Mouse (Mus musculus): ENCODE data around the gene Apmap. TPM values are rescaled to one million over a fixed set of nuclear protein-coding genes. Genes with fewer than 3 reads are reported as not detected.

The Apmap gene
- polyA plus RNA-seq (2014; fragmentation: Nextera tagmentation; extraction: Ambion mirVana) = 40.3 and 42.6 TPM in 2 replicates

DNA sequence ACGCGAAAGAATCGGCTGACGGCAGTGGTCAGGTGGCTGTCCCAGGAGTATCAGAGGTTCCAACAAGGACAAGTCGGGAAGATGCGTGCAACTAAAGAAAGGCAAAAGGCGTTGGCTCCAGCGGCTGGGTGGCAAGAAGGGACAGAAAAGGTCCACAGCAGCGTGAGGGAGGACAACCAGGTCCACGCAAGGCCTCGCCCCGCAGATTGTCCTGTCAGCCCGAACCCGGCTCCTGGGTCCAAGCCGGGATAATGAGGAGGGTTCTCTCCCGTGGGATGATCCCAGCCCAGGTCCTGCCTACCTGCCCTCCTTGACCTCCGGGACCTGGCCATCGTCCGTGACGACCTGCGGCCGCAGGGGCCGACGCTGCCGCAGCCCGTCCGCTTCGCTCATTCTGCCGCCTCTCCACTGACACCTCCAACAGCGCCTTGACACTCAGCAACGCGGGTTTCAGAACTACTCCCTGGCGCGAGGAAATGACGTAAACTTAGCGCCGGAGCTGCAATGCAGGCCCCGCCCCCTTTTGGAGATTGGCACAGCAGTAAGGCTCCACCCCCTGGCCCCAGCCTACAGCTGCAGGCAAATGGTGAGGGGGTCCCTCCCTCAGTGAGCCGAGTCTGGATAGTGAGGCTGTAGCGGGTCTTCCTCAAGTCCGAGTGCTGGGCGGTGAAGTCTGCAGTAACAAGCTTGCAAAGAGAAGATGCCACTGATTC lies at the start of gene Apmap:
Gene Apmap, minus strand, starts transcription at position 481 of the 713 bp plus-strand sequence.
- Histone ChIP-seq H3K36me3 (ENCODE audit: control insufficient read depth, insufficient read depth, low read length) (no peaks in the 10 kb centered on the region), H3K27me3 (ENCODE audit: control insufficient read depth, insufficient read depth, low read length) (no peaks in the 10 kb centered on the region), H3K4me1 (replicated peaks; ENCODE audit: control insufficient read depth, insufficient read depth, low read length) (no peaks in the 10 kb centered on the region), H3K27ac (ENCODE audit: low read depth, low read length) (no peak within 1 kb of the TSS), H3K4me3 (ENCODE audit: low read depth, low read length) (peak within 1 kb of the TSS; percentile 93), H3K9ac (ENCODE audit: low read depth, low read length) (peak within 1 kb of the TSS; percentile 78), H3K9me3 (ENCODE audit: control insufficient read depth, low read length) (no peaks in the 10 kb centered on the region), H3K4me2 (replicated peaks; ENCODE audit: low read depth, low read length) (peak within 1 kb of the TSS; percentile 84)
- ATAC-seq (ENCODE audit: low FRiP score) (peak; percentile 99), DNase-seq (ENCODE audit: low spot score) (peak; percentile 98)
- under 1% methylated on average over 42 of the region's 42 CpGs for WGBS

DNA sequence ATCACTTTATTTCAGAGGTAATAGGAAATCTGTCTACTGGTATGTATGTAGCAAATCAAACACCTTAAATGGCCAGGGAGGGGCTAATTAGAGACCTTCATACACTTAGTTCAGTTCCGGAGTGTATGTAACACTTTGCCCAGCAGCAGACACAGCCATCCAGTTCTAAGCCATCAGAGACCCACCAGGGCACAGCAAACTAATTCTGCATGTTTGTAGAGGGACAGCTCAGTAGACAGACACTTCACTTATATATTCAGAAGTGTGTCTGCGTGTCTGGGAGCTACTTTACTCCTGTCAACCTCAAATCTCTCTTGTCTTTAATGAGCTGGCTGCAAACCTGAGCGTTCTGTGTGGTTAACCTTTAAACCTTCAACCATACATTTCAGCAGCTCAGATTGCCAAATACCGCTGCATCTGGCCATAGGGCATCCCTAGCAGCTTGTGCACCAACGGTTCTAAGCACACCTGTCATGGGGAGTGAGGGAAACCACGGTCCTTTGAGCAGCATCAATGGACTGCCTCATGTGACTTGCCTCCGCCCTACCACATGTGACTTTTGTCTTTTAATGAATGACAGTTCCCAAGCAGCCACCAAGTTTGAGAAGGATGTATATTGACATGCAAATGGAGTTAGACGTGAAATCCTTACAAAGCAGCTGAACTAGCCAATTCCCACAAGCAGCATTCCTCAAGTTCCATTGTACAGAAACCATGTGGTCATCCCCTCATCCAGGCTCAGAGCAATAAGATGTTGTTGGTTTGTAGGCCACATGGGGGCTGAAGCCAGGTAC lies 48.8 kb upstream of the Apmap start:
- H3K9me3 ChIP-seq (ENCODE audit: control insufficient read depth, low read length) = no peaks in the 10 kb centered on the region
- H3K36me3 ChIP-seq (ENCODE audit: control insufficient read depth, insufficient read depth, low read length) = peaks cover 3% of the 10 kb centered on the region; the same call in 1 of the 2 replicates
- peak overlapping the region; percentile 82 for H3K27ac ChIP-seq (ENCODE audit: low read depth, low read length)
- no peaks in the 10 kb centered on the region for H3K27me3 ChIP-seq (ENCODE audit: control insufficient read depth, insufficient read depth, low read length)
- ATAC-seq (ENCODE audit: low FRiP score) = peak; percentile 94
- no peak overlapping the region for H3K4me2 ChIP-seq (replicated peaks; ENCODE audit: low read depth, low read length)
- 47% methylated on average over 8 of the region's 8 CpGs for WGBS
- no peak overlapping the region for H3K4me3 ChIP-seq (ENCODE audit: low read depth, low read length)
- no peaks in the 10 kb centered on the region for H3K4me1 ChIP-seq (replicated peaks; ENCODE audit: control insufficient read depth, insufficient read depth, low read length)
- no peak overlapping the region for H3K9ac ChIP-seq (ENCODE audit: low read depth, low read length)
- DNase-seq (ENCODE audit: low spot score) = peak; percentile 61

DNA sequence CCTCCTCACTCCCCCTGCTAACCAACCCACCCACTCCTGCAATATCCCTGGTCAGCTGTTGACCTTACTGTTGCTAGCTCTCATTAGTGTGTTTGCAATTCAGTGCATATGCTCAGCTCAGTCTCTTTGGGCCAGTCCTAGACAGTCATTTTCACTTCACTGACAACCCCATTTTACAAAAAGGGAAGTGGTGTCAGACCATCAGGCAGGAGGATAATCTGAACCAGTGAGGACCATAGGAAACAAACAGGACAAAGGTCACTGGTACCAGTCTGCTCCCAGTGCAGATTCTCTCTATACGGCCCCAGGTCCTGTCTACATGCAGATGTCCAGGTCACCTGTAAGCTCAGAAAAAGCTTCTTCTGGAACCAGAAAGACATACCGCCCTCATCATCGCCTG lies 47.7 kb upstream of the Apmap start:
- no peak overlapping the region for H3K4me2 ChIP-seq (replicated peaks; ENCODE audit: low read depth, low read length)
- H3K9me3 ChIP-seq (ENCODE audit: control insufficient read depth, low read length) = no peaks in the 10 kb centered on the region
- 89% methylated on average over 3 of the region's 3 CpGs for WGBS
- no peaks in the 10 kb centered on the region for H3K27me3 ChIP-seq (ENCODE audit: control insufficient read depth, insufficient read depth, low read length)
- peaks cover 3% of the 10 kb centered on the region; the same call in 1 of the 2 replicates for H3K36me3 ChIP-seq (ENCODE audit: control insufficient read depth, insufficient read depth, low read length)
- DNase-seq (ENCODE audit: low spot score) (no peak), ATAC-seq (ENCODE audit: low FRiP score) (no peak)
- peak overlapping the region; percentile 82 for H3K27ac ChIP-seq (ENCODE audit: low read depth, low read length)
- peaks cover under 1% of the 10 kb centered on the region; the same call in 1 of the 2 replicates for H3K4me1 ChIP-seq (replicated peaks; ENCODE audit: control insufficient read depth, insufficient read depth, low read length)
- H3K4me3 ChIP-seq (ENCODE audit: low read depth, low read length) = no peak overlapping the region
- no peak overlapping the region for H3K9ac ChIP-seq (ENCODE audit: low read depth, low read length)

GRCm38 (mm10) chr2:150655290-150655689 lies 46.9 kb upstream of the Apmap start:
- Histone ChIP-seq H3K4me1 (replicated peaks; ENCODE audit: control insufficient read depth, insufficient read depth, low read length) (peaks cover 8% of the 10 kb centered on the region), H3K27me3 (ENCODE audit: control insufficient read depth, insufficient read depth, low read length) (no peaks in the 10 kb centered on the region), H3K4me3 (ENCODE audit: low read depth, low read length) (no peak overlapping the region), H3K27ac (ENCODE audit: low read depth, low read length) (no peak overlapping the region), H3K36me3 (ENCODE audit: control insufficient read depth, insufficient read depth, low read length) (peaks cover 3% of the 10 kb centered on the region; the same call in 1 of the 2 replicates), H3K9ac (ENCODE audit: low read depth, low read length) (no peak overlapping the region), H3K4me2 (replicated peaks; ENCODE audit: low read depth, low read length) (no peak overlapping the region), H3K9me3 (ENCODE audit: control insufficient read depth, low read length) (no peaks in the 10 kb centered on the region)
- DNase-seq (ENCODE audit: low spot score) = no peak
- 81% methylated on average over 6 of the region's 6 CpGs for WGBS
- no peak for ATAC-seq (ENCODE audit: low FRiP score)

DNA sequence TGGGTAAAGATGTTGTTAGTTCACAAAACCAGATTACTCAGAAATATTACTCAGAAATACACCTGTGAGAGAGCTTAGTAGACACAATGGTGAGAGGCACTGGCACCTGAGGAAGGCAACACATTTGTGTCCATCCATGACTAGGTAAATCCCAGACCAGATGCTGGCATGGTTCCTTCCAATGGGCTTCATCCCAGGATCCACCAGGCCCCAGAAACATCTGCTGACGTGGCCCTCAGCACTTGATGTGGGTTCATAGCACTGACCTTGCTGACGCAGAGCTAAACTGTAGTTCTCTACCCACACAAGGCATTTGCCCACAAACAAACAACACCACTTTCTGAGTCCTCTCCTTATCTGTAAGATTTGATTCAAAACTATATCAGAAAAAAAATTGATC lies 46.4 kb upstream of the Apmap start:
- Histone ChIP-seq H3K9ac (ENCODE audit: low read depth, low read length) (no peak overlapping the region), H3K27me3 (ENCODE audit: control insufficient read depth, insufficient read depth, low read length) (no peaks in the 10 kb centered on the region)

DNA sequence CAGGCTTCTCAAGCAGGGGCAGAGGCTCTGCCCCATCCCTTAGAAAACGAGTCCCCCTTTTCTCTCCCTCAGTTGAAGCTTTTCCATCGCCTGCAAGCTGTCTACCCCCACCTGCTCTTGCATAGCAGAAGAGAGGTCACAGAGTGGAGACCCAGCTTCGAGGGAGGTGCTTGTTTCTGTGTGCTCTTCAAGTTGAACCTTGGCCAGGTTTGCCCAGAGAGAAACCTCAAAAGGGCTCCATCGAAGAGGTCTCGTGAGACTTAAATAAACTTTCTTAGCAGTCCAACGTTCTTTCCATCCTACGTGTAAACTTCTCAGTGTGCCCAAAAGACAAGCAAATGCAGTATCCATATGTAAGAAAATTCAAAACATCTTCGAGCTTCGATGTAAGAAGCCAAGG lies 43.0 kb upstream of the Apmap start:
- Histone ChIP-seq H3K4me3 (ENCODE audit: low read depth, low read length) (no peak overlapping the region), H3K9ac (ENCODE audit: low read depth, low read length) (no peak overlapping the region), H3K27ac (ENCODE audit: low read depth, low read length) (peak overlapping the region; percentile 71; the same call in 1 of the 2 replicates), H3K9me3 (ENCODE audit: control insufficient read depth, low read length) (no peaks in the 10 kb centered on the region), H3K4me1 (replicated peaks; ENCODE audit: control insufficient read depth, insufficient read depth, low read length) (peaks cover 21% of the 10 kb centered on the region), H3K4me2 (replicated peaks; ENCODE audit: low read depth, low read length) (no peak overlapping the region), H3K27me3 (ENCODE audit: control insufficient read depth, insufficient read depth, low read length) (no peaks in the 10 kb centered on the region), H3K36me3 (ENCODE audit: control insufficient read depth, insufficient read depth, low read length) (no peaks in the 10 kb centered on the region)
- DNase-seq (ENCODE audit: low spot score) (peak; percentile 10), ATAC-seq (ENCODE audit: low FRiP score) (no peak)
- 62% methylated on average over 9 of the region's 9 CpGs for WGBS

More for the DNA sequence above, 46.4 kb upstream of the Apmap start:
- Histone ChIP-seq H3K9me3 (ENCODE audit: control insufficient read depth, low read length) (no peaks in the 10 kb centered on the region), H3K27ac (ENCODE audit: low read depth, low read length) (no peak overlapping the region), H3K36me3 (ENCODE audit: control insufficient read depth, insufficient read depth, low read length) (peaks cover 3% of the 10 kb centered on the region; the same call in 1 of the 2 replicates), H3K4me2 (replicated peaks; ENCODE audit: low read depth, low read length) (no peak overlapping the region), H3K4me1 (replicated peaks; ENCODE audit: control insufficient read depth, insufficient read depth, low read length) (peaks cover 13% of the 10 kb centered on the region), H3K4me3 (ENCODE audit: low read depth, low read length) (no peak overlapping the region)
- no peak for ATAC-seq (ENCODE audit: low FRiP score)
- DNase-seq (ENCODE audit: low spot score) = no peak
- 91% methylated on average over 2 of the region's 2 CpGs for WGBS

DNA sequence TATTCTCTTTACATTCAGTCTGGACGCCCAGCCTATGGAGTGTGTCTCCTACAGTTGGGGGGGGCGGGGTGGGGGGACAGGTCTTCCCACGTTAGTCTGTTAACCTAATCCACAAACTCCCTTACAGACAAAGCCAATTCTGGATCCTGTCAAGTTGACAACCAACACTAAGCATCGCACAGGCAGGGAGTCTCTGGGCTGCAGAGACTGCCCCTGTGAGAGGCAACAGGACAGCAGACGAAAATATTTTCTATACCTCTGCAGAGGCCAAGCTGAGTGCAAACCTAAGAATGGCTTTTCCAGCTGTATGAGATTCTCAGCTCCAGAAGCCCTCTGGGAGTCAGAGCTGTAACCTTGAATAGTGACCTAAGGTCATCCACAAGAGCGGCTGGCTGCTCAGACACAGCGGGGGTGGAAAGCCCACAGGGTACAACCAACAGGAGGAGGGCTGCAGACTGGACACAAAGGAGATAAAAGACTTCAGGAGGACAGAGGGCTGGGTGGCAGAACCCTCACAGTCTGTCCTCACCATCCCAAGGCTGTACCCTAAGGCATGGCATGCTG lies 42.2 kb upstream of the Apmap start:
- Histone ChIP-seq H3K9me3 (ENCODE audit: control insufficient read depth, low read length) (no peaks in the 10 kb centered on the region), H3K27me3 (ENCODE audit: control insufficient read depth, insufficient read depth, low read length) (no peaks in the 10 kb centered on the region), H3K9ac (ENCODE audit: low read depth, low read length) (no peak overlapping the region; the same call in 1 of the 2 replicates), H3K4me2 (replicated peaks; ENCODE audit: low read depth, low read length) (no peak overlapping the region), H3K36me3 (ENCODE audit: control insufficient read depth, insufficient read depth, low read length) (no peaks in the 10 kb centered on the region), H3K27ac (ENCODE audit: low read depth, low read length) (peak overlapping the region; percentile 71), H3K4me3 (ENCODE audit: low read depth, low read length) (no peak overlapping the region), H3K4me1 (replicated peaks; ENCODE audit: control insufficient read depth, insufficient read depth, low read length) (peaks cover 21% of the 10 kb centered on the region)
- 5% methylated on average over 7 of the region's 7 CpGs for WGBS
- DNase-seq (ENCODE audit: low spot score) (peak; percentile 45), ATAC-seq (ENCODE audit: low FRiP score) (peak; percentile 67)

DNA sequence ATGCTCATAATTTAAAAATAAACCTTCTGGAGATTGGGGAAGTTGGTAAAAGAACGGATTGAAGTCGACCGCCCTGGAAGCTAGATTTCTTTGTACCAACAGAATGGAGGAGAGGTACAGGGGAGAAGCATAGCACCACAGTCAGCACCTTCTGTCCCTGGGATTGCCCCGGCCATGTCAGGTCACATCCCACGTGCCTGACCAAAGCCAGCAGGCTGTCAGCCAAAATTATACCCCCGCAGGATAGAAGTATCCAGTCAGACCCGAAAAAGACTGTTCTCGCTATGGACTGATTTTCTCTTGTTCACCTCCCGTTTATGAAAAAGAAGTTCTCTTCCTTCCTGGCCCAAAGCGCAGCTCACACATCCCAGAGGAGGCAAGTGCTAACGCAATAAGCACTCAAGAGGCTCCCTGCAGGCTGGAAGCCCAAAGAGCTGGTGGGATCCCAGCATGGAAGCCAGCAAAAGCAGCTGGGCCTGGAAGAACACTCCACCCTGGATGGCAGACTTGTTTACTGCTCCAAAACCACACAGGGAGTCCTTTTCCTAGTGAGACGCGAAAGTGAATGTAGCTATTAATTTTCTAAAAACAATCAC lies 40.0 kb upstream of the Apmap start:
- ATAC-seq (ENCODE audit: low FRiP score) (no peak), DNase-seq (ENCODE audit: low spot score) (no peak)
- H3K27ac ChIP-seq (ENCODE audit: low read depth, low read length) = no peak overlapping the region
- peaks cover 21% of the 10 kb centered on the region for H3K4me1 ChIP-seq (replicated peaks; ENCODE audit: control insufficient read depth, insufficient read depth, low read length)
- H3K27me3 ChIP-seq (ENCODE audit: control insufficient read depth, insufficient read depth, low read length) = no peaks in the 10 kb centered on the region
- H3K4me3 ChIP-seq (ENCODE audit: low read depth, low read length) = no peak overlapping the region
- no peaks in the 10 kb centered on the region for H3K36me3 ChIP-seq (ENCODE audit: control insufficient read depth, insufficient read depth, low read length)
- no peak overlapping the region for H3K4me2 ChIP-seq (replicated peaks; ENCODE audit: low read depth, low read length)
- no peaks in the 10 kb centered on the region for H3K9me3 ChIP-seq (ENCODE audit: control insufficient read depth, low read length)
- 55% methylated on average over 13 of the region's 13 CpGs for WGBS
- no peak overlapping the region for H3K9ac ChIP-seq (ENCODE audit: low read depth, low read length)

Data from hindbrain, embryonic 11.5 days (tissue).